Mouse (Mus musculus): ENCODE measurements around the gene Fam149a. TPM values are rescaled to one million over a fixed set of nuclear protein-coding genes. Genes with fewer than 3 reads are reported as not detected.

Fam149a gene
- 10 to 100 TPM; 13.6 to 15.6 TPM for total RNA-seq (2021)
- long read RNA-seq, full-length matches to known transcripts: 28 of 34 reads
- long read RNA-seq, partial matches to known transcripts: 1 of 34 reads
- long read RNA-seq, other reads (novel, unspliced or antisense): 5 of 34 reads

GRCm38 (mm10) chr8:45381963-45382347, at the start of gene Fam149a:
Gene Fam149a (minus strand): TSS chr8:45382291.
- DNase-seq (ENCODE audit: low spot score in 2 of 2): no peak

GRCm38 (mm10) chr8:45420151-45420550, 38.1 kb upstream of the Fam149a start:
- no peak for DNase-seq (ENCODE audit: low spot score in 2 of 2)

GRCm38 (mm10) chr8:45414965-45415364, 32.9 kb upstream of the Fam149a start:
- DNase-seq (ENCODE audit: low spot score in 2 of 2): no peak

- no peak for DNase-seq (ENCODE audit: low spot score in 2 of 2)
These were observed 28.8 kb upstream of the Fam149a start, which contains the start of gene Tlr3 for GRCm38 (mm10) chr8:45410882-45411281. Gene Tlr3 (minus strand): TSS chr8:45411080.

GRCm38 (mm10) chr8:45410146-45410880, 28.2 kb upstream of the Fam149a start:
- peak; percentile 9 to 28 for DNase-seq (ENCODE audit: low spot score in 2 of 2)

GRCm38 (mm10) chr8:45409702-45410101, 27.6 kb upstream of the Fam149a start:
- DNase-seq (ENCODE audit: low spot score in 2 of 2): no peak

GRCm38 (mm10) chr8:45383250-45383649, 1.2 kb upstream of the Fam149a start:
- no peak for DNase-seq (ENCODE audit: low spot score in 2 of 2)

GRCm38 (mm10) chr8:45381075-45381962, 772 bp downstream of the Fam149a start:
- DNase-seq (ENCODE audit: low spot score in 2 of 2): no peak

- DNase-seq (ENCODE audit: low spot score in 2 of 2): no peak
These were observed 1.5 kb downstream of the Fam149a start for GRCm38 (mm10) chr8:45380598-45380997.

GRCm38 (mm10) chr8:45374071-45374470, 8.0 kb downstream of the Fam149a start:
- no peak for DNase-seq (ENCODE audit: low spot score in 2 of 2)

- no peak for DNase-seq (ENCODE audit: low spot score in 2 of 2)
These were observed 14.9 kb downstream of the Fam149a start for GRCm38 (mm10) chr8:45367154-45367553.

- no peak for DNase-seq (ENCODE audit: low spot score in 2 of 2)
These were observed 18.9 kb downstream of the Fam149a start for GRCm38 (mm10) chr8:45363220-45363619.

GRCm38 (mm10) chr8:45362323-45362722, 19.8 kb downstream of the Fam149a start:
- DNase-seq (ENCODE audit: low spot score in 2 of 2): peak in 1 of 2 experiments; percentile 48

- no peak for DNase-seq (ENCODE audit: low spot score in 2 of 2)
These were observed 22.9 kb downstream of the Fam149a start for GRCm38 (mm10) chr8:45359091-45359605.

- peak in 1 of 2 experiments; percentile 23 for DNase-seq (ENCODE audit: low spot score in 2 of 2)
These were observed 23.8 kb downstream of the Fam149a start for GRCm38 (mm10) chr8:45358132-45358918.

GRCm38 (mm10) chr8:45355809-45356208, 26.3 kb downstream of the Fam149a start:
- DNase-seq (ENCODE audit: low spot score in 2 of 2): no peak

GRCm38 (mm10) chr8:45345031-45345430, 37.1 kb downstream of the Fam149a start:
- peak in 1 of 2 experiments; percentile 79 for DNase-seq (ENCODE audit: low spot score in 2 of 2)

GRCm38 (mm10) chr8:45344298-45344697, 37.8 kb downstream of the Fam149a start:
- no peak for DNase-seq (ENCODE audit: low spot score in 2 of 2)

GRCm38 (mm10) chr8:45341630-45342628, 40.2 kb downstream of the Fam149a start:
- no peak for DNase-seq (ENCODE audit: low spot score in 2 of 2)
